Mouse (Mus musculus) CH12.LX (cell line): ENCODE results near the gene Rasgef1c. TPM values are rescaled to one million over a fixed set of nuclear protein-coding genes. Genes with fewer than 3 reads are reported as not detected.

Experiments
- DNase-seq: peaks from one replicate; pipeline ENCODE4 v3.0.0-alpha.2; 2013; ENCODE audit errors: extremely low read depth
- H3K27ac ChIP-seq: 2 replicates; pipeline ENCODE4 v1.5.1; 2012; ENCODE audit warnings: low read depth, mild to moderate bottlenecking, control low read depth, moderate library complexity; ENCODE audit not compliant: insufficient read depth
- H3K27me3 ChIP-seq: replicated peaks from 2 replicates; pipeline ENCODE3; 2012; ENCODE audit warnings: inconsistent platforms
- H3K36me3 ChIP-seq, 2 experiments: replicated peaks in 1 of 2; 2 replicates each; pipeline versions ENCODE3 to v1.6.1; 2012; ENCODE audit warnings: inconsistent platforms in 1 of 2, low read length in 1 of 2, mild to moderate bottlenecking in 1 of 2, mixed read lengths in 1 of 2, moderate library complexity in 1 of 2; ENCODE audit not compliant: control insufficient read depth in 1 of 2, insufficient read depth in 1 of 2
- H3K4me1 ChIP-seq, 2 experiments: 2 replicates each; pipeline ENCODE4 v1.6.1; 2012; ENCODE audit warnings: inconsistent platforms in 1 of 2, moderate library complexity in 1 of 2; ENCODE audit not compliant: insufficient read depth in 2 of 2, control insufficient read depth in 1 of 2
- H3K4me2 ChIP-seq: 2 replicates; pipeline ENCODE4 v1.6.1; 2012; ENCODE audit warnings: low read depth, mild to moderate bottlenecking, control low read depth; ENCODE audit not compliant: poor library complexity, insufficient read depth, severe bottlenecking
- H3K4me3 ChIP-seq, 3 experiments: fragments of 150-350 bp in 1 of 3; sonication (generic) in 1 of 3; replicated peaks in 1 of 3; 2 replicates each; pipeline versions ENCODE3 to v1.5.1; 2011 to 2012; ENCODE audit warnings: low read depth in 2 of 3, low read length in 2 of 3, mild to moderate bottlenecking in 2 of 3, moderate library complexity in 2 of 3, control low read depth in 1 of 3, improper control_type of control experiment in 1 of 3, inconsistent platforms in 1 of 3, mixed read lengths in 1 of 3; ENCODE audit not compliant: poor library complexity in 1 of 3
- H3K79me2 ChIP-seq: replicated peaks from 2 replicates; pipeline ENCODE4 v1.6.1; 2012; ENCODE audit warnings: mild to moderate bottlenecking, moderate library complexity; ENCODE audit not compliant: control insufficient read depth, poor library complexity, insufficient read depth, severe bottlenecking; ENCODE audit errors: extremely low read depth
- H3K9ac ChIP-seq: 2 replicates; pipeline ENCODE4 v1.6.1; 2012; ENCODE audit warnings: low read depth, mild to moderate bottlenecking, control low read depth, moderate library complexity; ENCODE audit not compliant: insufficient read depth
- H3K9me3 ChIP-seq: replicated peaks from 2 replicates; pipeline ENCODE3; 2012; ENCODE audit warnings: low read length, inconsistent platforms, mixed read lengths
- BHLHE40 ChIP-seq: IDR thresholded peaks from 2 replicates; pipeline ENCODE4 v1.6.1; 2011; ENCODE audit warnings: mild to moderate bottlenecking, low read depth, low read length, improper control_type of control experiment
- CTCF ChIP-seq, 2 experiments: IDR thresholded peaks in 1 of 2; conservative IDR thresholded peaks in 1 of 2; 2 replicates each; pipeline ENCODE4 v1.5.1; 2011 to 2012; ENCODE audit warnings: low read depth in 2 of 2, low read length in 2 of 2, improper control_type of control experiment in 1 of 2, inconsistent platforms in 1 of 2, mild to moderate bottlenecking in 1 of 2, moderate library complexity in 1 of 2
- EP300 ChIP-seq: IDR thresholded peaks from 2 replicates; pipeline ENCODE4 v1.6.1; 2011; ENCODE audit warnings: low read length, improper control_type of control experiment
- KAT2A ChIP-seq: IDR thresholded peaks from 2 replicates; pipeline ENCODE4 v1.6.1; 2012; ENCODE audit warnings: low read length, improper control_type of control experiment, inconsistent platforms; ENCODE audit not compliant: insufficient replicate concordance
- MAFK ChIP-seq: IDR thresholded peaks from 2 replicates; pipeline ENCODE4 v1.6.1; 2011; ENCODE audit warnings: low read length, improper control_type of control experiment; ENCODE audit not compliant: insufficient replicate concordance
- MEF2A ChIP-seq: IDR thresholded peaks from 2 replicates; pipeline ENCODE4 v1.6.1; 2014; ENCODE audit warnings: low read depth, mild to moderate bottlenecking, inconsistent platforms, low read length, improper control_type of control experiment, borderline replicate concordance
- NRF1 ChIP-seq: IDR thresholded peaks from 2 replicates; pipeline ENCODE4 v1.6.1; 2014; ENCODE audit warnings: low read depth, mild to moderate bottlenecking, inconsistent platforms, low read length, improper control_type of control experiment, moderate library complexity
- POLR2A ChIP-seq: IDR thresholded peaks from 2 replicates; pipeline ENCODE4 v1.6.1; 2011; ENCODE audit warnings: low read depth, mild to moderate bottlenecking, improper control_type of control experiment, low read length
- RAD21 ChIP-seq: IDR thresholded peaks from 2 replicates; pipeline ENCODE4 v1.6.1; 2011; ENCODE audit warnings: low read depth, mild to moderate bottlenecking, low read length, improper control_type of control experiment, moderate library complexity
- SIN3A ChIP-seq: IDR thresholded peaks from 2 replicates; pipeline ENCODE4 v1.6.1; 2012; ENCODE audit warnings: low read length, improper control_type of control experiment, inconsistent platforms
- SMC3 ChIP-seq: IDR thresholded peaks from 2 replicates; pipeline ENCODE4 v1.6.1; 2011; ENCODE audit warnings: low read depth, low read length, improper control_type of control experiment
- TBP ChIP-seq: conservative IDR thresholded peaks from 2 replicates; pipeline ENCODE4 v1.6.1; 2011; ENCODE audit warnings: low read depth, low read length, improper control_type of control experiment
- ZC3H11A ChIP-seq: IDR thresholded peaks from 2 replicates; pipeline ENCODE4 v1.6.1; 2012; ENCODE audit warnings: low read depth, mild to moderate bottlenecking, inconsistent platforms, low read length, improper control_type of control experiment
- ZMIZ1 ChIP-seq: IDR thresholded peaks from 2 replicates; pipeline ENCODE4 v1.6.1; 2012; ENCODE audit warnings: low read depth, mild to moderate bottlenecking, inconsistent platforms, low read length, improper control_type of control experiment
- ZNF384 ChIP-seq: IDR thresholded peaks from 2 replicates; pipeline ENCODE4 v1.6.1; 2012; ENCODE audit warnings: low read depth, low read length, improper control_type of control experiment, inconsistent platforms
- dilution Hi-C: fragments of 300-500 bp; cut with MboI; formaldehyde crosslinking; loops from 2 replicates; pipeline ENCODE4 v1.14.3; 2020; ENCODE audit warnings: low sequenced_read_pairs; ENCODE audit not compliant: extremely low pct_unique_long_range_greater_than_20kb, extremely low pct_ligation_motif_present
- in situ Hi-C: fragments of 300-500 bp; cut with MboI; formaldehyde crosslinking; loops from 3 replicates; pipeline ENCODE4 v1.14.3; 2019; ENCODE audit warnings: low sequenced_read_pairs, low pct_ligation_motif_present, low pct_unique_long_range_greater_than_20kb, mixed read lengths
- polyA plus RNA-seq: library from polyadenylated mRNA; unstranded; fragments of >175 nt; gene quantifications from 2 replicates; pipeline ENCODE4 v1.2.1, GENCODE M21; 2012; ENCODE audit warnings: low read depth; ENCODE audit not compliant: insufficient read length
- total RNA-seq, 2 experiments: library from RNA; depleted of rRNA; stranded (reverse); fragments of 300-350 nt in 1 of 2; fragments of >200 nt in 1 of 2; gene quantifications; 2 replicates each; pipeline ENCODE4 v1.2.3; 2012 to 2014

Gene Rasgef1c
- total and polyA plus RNA-seq, 3 experiments: not detected

DNA sequence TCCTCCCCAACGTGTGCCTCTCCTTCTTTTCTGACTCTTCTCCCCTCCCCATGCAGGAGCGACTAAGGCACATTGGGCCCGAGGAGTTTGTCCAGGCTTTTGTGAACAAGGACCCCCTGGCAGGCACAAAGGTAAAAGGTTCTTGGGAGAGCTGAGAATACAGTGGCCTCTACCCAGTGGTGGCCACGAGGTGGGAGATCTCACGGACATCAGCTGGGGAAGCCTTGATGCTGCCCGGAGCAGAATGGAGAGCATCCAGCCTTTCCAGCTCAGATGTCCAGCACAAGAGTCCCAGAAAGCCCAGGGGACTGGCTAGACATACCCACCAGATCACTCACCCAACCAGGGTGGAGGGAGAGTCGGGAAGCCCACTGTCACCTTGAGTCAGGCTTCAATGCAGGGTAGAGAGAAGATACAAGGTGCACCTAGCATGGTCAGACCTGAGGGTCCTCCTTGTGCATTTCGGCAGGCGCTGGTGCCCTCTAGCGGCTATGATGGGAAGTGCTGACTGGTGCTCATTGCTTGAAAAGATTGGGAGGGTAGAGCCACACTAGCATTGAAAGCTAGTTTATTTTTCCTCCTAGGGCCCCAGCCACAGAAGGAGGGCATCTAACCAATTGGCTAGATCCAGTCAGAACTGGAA, 59.6 kb downstream of the Rasgef1c start:
- H3K4me3 ChIP-seq: no peak overlapping the region
- DNase-seq: peak; percentile 74
- in situ Hi-C loops: loop anchor here (5.0 kb wide), 1 partner anchor 59 kb away; the partner anchor contains the start of gene Rasgef1c
- peaks cover 61% of the 10 kb centered on the region for H3K27me3 ChIP-seq
- TF ChIP-seq MAFK (peak; percentile 75), RAD21 (peak; percentile 86), POLR2A (no peak), TBP (no peak), BHLHE40 (0 out of 2 replicates have a peak, but pooled peaks have one; percentile 5), ZMIZ1 (no peak), CTCF (conservative IDR thresholded peaks at IDR 0.05 in 1 of 2, IDR thresholded peaks at IDR 0.05 in 1 of 2; ENCODE audit: low read depth in 2 of 2, low read length in 2 of 2) (peak; percentile 94 to 100), SMC3 (peak; percentile 65)
- no peak overlapping the region for H3K4me2 ChIP-seq
- no peaks in the 10 kb centered on the region for H3K79me2 ChIP-seq
- H3K4me1 ChIP-seq: no peaks in the 10 kb centered on the region; a peak in 1 of 4 replicates
- no peaks in the 10 kb centered on the region for H3K36me3 ChIP-seq
- H3K27ac ChIP-seq: no peak overlapping the region
- dilution Hi-C loops: no loop called here
- no peak overlapping the region for H3K9ac ChIP-seq
- H3K9me3 ChIP-seq: no peaks in the 10 kb centered on the region

DNA sequence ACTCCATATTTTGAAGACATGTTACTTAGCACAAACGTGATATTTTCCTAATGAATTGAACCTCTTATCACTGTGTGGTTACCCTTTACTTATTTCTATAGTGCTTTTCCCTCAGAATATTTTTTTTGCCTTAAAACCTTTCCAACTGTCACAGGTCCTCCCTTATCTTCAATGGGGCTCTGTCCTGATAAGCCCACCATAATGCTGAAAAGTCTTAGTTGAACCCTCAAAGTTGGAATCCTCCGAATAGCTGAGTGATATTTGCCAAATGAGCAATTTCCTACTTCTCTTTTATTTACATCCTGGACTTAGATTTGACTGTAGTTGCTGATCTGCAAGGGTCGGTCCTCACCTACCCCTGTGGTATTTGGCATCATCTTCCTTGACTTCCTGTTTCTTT, 63.7 kb downstream of the Rasgef1c start:
- no peaks in the 10 kb centered on the region for H3K79me2 ChIP-seq
- no peaks in the 10 kb centered on the region for H3K9me3 ChIP-seq
- no peaks in the 10 kb centered on the region; a peak in 1 of 4 replicates for H3K4me1 ChIP-seq
- TF ChIP-seq ZNF384 (no peak), EP300 (no peak), KAT2A (no peak), SIN3A (no peak), ZC3H11A (no peak), CTCF (conservative IDR thresholded peaks at IDR 0.05 in 1 of 2, IDR thresholded peaks at IDR 0.05 in 1 of 2; ENCODE audit: low read depth in 2 of 2, low read length in 2 of 2) (no peak), BHLHE40 (no peak)
- in situ Hi-C loops (no loop called here), dilution Hi-C loops (no loop called here)
- H3K36me3 ChIP-seq: no peaks in the 10 kb centered on the region
- no peak overlapping the region for H3K4me2 ChIP-seq
- peaks cover 22% of the 10 kb centered on the region for H3K27me3 ChIP-seq
- H3K4me3 ChIP-seq: no peak overlapping the region
- H3K9ac ChIP-seq: no peak overlapping the region
- no peak for DNase-seq
- no peak overlapping the region for H3K27ac ChIP-seq

DNA sequence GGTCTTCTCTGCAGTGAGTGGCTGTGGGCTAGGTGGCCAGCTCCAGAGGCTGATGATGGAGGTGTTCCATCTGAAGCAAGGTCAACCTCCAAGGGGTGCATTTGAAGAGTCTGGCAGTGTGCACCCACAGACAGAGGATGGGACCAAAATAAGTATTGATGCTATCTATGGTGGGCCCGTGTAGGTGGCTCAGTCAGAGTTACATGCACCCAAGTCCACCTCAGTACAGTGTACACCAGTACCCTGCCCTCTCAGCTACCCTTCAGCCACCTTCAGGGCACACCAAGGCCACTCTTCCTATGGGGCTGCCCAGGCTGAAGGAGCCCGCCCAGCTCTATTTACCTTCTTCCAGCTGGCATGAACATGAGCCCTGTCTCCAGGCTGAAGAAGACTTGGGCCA, 68.1 kb downstream of the Rasgef1c start:
- Histone ChIP-seq H3K36me3 (no peaks in the 10 kb centered on the region), H3K4me3 (no peak overlapping the region), H3K4me1 (peaks cover 0 to 4% of the 10 kb centered on the region in 2 experiments; a peak in 2 of 4 replicates), H3K79me2 (no peaks in the 10 kb centered on the region), H3K27ac (no peak overlapping the region), H3K9me3 (peaks cover 1% of the 10 kb centered on the region), H3K27me3 (no peaks in the 10 kb centered on the region), H3K9ac (no peak overlapping the region), H3K4me2 (no peak overlapping the region)
- TF ChIP-seq NRF1: no peak
- no peak for TF ChIP-seq MEF2A
- in situ Hi-C loops (no loop called here), dilution Hi-C loops (no loop called here)
- no peak for DNase-seq
